Mouse (Mus musculus) kidney, adult 18-20 months (tissue): Measurements from ENCODE around the gene Rab15.
"Not testable (repeated sequence)": the region's sequence is repeated elsewhere in the genome, so short reads cannot be mapped to it uniquely, and the experiment has no call there.

Experiments used
- DNase-seq: peaks from one replicate; pipeline ENCODE4 v3.0.0; 2021

Gene Rab15

GRCm38 (mm10) chr12:76822651-76823041 lies at the start of gene Rab15:
Gene Rab15 (minus strand): TSS chr12:76822908.
- no peak for DNase-seq

- no peak for DNase-seq
Observed at GRCm38 (mm10) chr12:76869561-76869960, 46.9 kb upstream of the Rab15 start.

- DNase-seq, result no peak
Observed at GRCm38 (mm10) chr12:76868463-76869198, 45.9 kb upstream of the Rab15 start.

- no peak for DNase-seq
Observed at GRCm38 (mm10) chr12:76867586-76868280, 45.0 kb upstream of the Rab15 start.

GRCm38 (mm10) chr12:76865266-76865665 lies 42.6 kb upstream of the Rab15 start:
- DNase-seq, result no peak

GRCm38 (mm10) chr12:76863651-76864050 lies 40.9 kb upstream of the Rab15 start:
- no peak for DNase-seq

- not testable (repeated sequence) for DNase-seq
Observed at GRCm38 (mm10) chr12:76858788-76859187, 36.1 kb upstream of the Rab15 start.

- no peak for DNase-seq
Observed at GRCm38 (mm10) chr12:76857087-76857486, 34.4 kb upstream of the Rab15 start.

- DNase-seq, result no peak
Observed at GRCm38 (mm10) chr12:76853378-76854142, 30.9 kb upstream of the Rab15 start.

GRCm38 (mm10) chr12:76852419-76852818 lies 29.7 kb upstream of the Rab15 start:
- DNase-seq, result no peak

GRCm38 (mm10) chr12:76844346-76845061 lies 21.8 kb upstream of the Rab15 start:
- no peak for DNase-seq

- no peak for DNase-seq
Observed at GRCm38 (mm10) chr12:76840081-76840480, 17.4 kb upstream of the Rab15 start.

- DNase-seq, result no peak
Observed at GRCm38 (mm10) chr12:76839298-76839697, 16.6 kb upstream of the Rab15 start.

- DNase-seq, result no peak
Observed at GRCm38 (mm10) chr12:76837844-76838650, 15.3 kb upstream of the Rab15 start.

- DNase-seq, result peak; percentile 99
Observed at GRCm38 (mm10) chr12:76837101-76837843, 14.6 kb upstream of the Rab15 start.

- DNase-seq, result peak; percentile 13
Observed at GRCm38 (mm10) chr12:76832704-76833103, 10.0 kb upstream of the Rab15 start.

- no peak for DNase-seq
Observed at GRCm38 (mm10) chr12:76825283-76825682, 2.6 kb upstream of the Rab15 start.

GRCm38 (mm10) chr12:76822002-76822650 lies 582 bp downstream of the Rab15 start:
- peak; percentile 27 for DNase-seq

GRCm38 (mm10) chr12:76820615-76821014 lies 2.1 kb downstream of the Rab15 start:
- DNase-seq, result no peak

GRCm38 (mm10) chr12:76819816-76820215 lies 2.9 kb downstream of the Rab15 start:
- no peak for DNase-seq

GRCm38 (mm10) chr12:76818908-76819307 lies 3.8 kb downstream of the Rab15 start:
- no peak for DNase-seq
